Mouse (Mus musculus) heart, adult 18-20 months (tissue): ENCODE data around the gene Cpne5. TPM values are rescaled to one million over a fixed set of nuclear protein-coding genes. Genes with fewer than 3 reads are reported as not detected.
A peak's percentile ranks its signal among the peaks of the same experiment; 100 is the strongest.

Experiments
- DNase-seq, 2 experiments: peaks; one replicate each; pipeline ENCODE4 v3.0.0; 2021 to 2022; ENCODE audit warnings: mixed read lengths in 1 of 2
- total RNA-seq, 2 experiments: library from RNA; stranded (reverse); gene quantifications; 2 replicates each; pipeline ENCODE4 v1.2.3; 2021

The Cpne5 gene
- total RNA-seq, 2 experiments from 2014 or later: 3.9 to 5.0 TPM

DNA sequence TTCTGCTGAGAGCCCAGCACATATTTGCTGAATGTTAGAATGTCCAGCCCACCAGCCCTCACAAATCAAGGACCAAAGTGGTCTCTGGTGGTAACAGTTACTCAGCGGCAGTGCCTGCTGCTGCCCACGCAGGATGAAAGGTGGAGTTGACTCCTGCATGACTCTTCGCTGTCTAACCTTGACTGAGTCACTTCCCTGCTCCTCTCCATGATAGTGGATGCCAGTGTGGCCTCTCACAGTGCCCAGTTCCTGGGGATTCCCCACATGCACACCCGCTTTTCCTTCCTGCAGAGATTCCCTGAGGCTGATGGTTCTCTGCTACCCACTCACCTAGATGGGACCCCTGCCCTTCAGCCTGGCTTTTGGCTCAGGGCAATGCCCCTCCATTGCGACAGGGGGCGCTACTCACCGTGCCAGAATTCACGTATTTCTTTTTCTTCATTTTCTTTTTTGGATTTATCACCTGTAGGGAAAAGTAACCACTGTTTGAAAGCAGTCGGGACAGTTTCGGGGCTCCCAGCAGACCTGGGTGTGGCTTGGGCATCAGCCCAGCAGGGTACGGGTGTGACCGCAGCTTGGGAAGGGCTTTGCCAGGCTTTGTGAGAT is 68.9 kb downstream of the Cpne5 start:
- DNase-seq: no peak

DNA sequence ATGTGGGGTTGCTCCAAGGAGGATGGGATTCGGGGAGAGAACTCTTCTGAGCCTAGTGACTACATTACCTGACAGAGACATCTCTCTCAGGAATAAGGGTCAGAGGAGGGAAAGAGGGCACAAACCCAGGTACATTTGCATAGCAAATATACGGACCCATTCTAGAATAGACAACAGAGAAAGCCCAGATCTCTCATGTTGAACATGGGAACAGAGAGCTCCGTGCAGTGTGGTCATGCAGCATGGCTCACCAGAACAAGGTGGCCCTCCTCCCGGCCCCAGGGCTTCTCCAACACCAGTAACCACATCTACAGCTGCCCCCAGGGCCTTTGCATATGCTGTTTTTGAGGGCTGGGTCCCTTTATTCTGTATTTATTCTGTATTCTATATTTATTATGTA is 69.5 kb downstream of the Cpne5 start:
- no peak for DNase-seq

DNA sequence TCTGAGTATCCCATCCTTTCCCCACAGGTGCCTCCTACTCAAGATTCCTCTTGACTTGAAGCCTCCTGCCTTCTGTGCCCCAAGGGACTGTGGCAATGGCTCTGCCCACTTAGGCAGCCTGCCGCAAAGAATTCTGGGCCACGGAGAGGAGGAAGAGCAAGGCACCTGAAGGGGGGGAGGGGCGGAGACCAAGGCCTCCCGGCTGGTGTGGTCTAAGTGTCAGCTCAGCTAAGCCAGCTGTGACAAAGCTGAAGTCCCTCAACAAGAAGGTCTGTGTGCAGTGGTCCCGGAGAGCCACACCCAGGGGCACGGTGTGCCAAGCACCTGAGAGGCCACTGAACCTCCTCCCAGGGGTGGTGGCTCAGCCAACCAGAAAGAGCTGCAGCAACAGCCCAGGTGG is 70.6 kb downstream of the Cpne5 start:
- DNase-seq: peak in 1 of 2 experiments; percentile 29

DNA sequence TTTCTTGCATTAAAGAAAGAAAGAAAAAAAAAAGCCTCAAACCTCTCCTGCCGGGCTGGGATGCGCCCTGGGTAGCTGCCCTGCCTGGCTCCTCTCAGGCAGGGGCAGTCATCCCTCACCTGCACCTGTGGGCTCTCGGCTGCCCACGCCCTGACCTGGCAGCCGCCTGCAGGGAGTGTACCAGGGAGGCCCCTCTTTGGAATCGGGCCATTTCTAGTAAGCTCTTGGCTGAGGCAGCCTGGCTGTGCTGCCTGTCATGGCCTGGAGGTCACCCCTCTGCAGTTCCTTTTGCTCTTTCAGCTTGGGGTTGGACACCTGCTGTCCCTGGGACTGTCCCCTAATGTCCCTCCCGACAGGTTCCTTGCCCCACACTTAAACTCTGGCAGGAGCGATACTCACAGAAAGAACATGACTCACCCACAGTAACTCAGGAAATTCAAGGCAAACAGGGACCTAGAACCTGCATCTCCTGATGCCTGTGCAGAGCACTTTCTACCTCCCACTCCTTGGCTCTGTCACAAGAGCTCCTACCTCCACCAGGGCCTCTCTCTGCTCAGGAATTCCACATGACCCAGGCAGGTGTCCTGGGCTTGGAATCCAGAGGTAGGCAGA is 71.9 kb downstream of the Cpne5 start:
- no peak for DNase-seq

DNA sequence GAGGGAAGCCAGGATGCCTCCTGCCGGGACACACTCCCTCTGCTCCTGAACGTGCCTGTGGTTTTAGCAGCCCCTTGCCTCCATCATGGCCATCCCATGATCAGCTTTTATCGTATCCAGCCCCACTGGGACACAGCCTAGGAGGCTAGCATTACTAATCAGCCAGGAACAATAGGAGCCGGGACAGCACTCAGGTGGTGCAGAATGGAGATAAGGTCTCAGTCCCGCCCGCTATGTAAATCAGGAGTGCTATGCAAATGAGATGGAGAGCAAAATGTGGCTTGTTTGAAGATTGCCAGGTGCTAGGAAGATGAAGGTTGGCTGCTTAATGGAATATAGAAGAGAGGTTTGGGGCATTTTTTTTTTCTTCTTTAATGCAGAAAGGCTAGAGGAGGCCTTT is 72.5 kb downstream of the Cpne5 start:
- no peak for DNase-seq

DNA sequence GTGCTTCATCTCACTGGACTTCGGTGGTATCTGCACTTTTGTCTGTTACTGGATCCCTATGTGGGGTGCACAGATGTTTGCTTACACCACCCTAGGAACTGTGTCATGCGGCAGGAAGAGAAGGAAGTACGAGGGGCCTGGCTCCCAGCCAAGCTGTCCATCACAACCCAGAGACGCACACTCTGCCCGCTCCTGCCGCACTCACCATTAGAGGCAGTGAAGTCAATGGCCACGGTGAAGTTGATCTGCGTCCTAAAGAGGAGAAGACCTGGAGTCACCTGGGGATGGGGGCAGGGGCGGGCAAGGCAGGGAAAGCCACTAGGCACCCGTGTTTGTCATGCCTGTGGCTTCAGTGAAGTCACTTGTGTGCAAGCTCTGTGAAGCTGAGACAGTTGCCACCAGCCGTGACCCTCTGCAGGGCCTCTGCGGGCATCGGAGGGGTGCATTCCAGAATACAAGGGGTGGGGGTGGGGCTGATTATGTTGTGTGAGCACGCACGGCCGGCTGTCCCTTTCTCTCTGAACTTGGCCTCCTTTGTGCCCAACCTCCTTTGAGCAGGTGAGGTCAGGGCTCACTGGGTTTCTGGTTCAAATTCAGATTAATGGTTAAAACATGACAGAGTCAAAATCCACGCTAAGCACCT is 73.4 kb downstream of the Cpne5 start:
- peak; percentile 23 to 37 for DNase-seq

DNA sequence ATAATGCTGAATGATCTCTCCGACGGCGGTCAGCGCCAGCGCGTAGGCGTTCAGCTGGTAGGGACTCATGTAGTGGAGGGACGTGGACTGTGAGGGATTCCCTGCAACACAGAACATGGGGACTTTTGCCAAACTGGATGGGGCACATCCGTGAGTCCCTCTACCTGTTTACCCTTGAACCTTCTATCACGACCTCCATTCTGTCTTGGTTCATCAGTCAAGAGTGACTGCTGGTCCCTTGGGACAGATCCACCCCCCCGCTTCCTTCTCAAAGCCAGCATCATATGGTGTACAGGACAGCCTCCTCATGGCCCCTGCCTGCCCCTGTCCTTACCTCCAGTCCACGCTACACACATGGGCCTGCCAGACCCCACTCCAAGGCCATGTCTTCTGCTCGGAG is 75.6 kb downstream of the Cpne5 start:
- no peak for DNase-seq

DNA sequence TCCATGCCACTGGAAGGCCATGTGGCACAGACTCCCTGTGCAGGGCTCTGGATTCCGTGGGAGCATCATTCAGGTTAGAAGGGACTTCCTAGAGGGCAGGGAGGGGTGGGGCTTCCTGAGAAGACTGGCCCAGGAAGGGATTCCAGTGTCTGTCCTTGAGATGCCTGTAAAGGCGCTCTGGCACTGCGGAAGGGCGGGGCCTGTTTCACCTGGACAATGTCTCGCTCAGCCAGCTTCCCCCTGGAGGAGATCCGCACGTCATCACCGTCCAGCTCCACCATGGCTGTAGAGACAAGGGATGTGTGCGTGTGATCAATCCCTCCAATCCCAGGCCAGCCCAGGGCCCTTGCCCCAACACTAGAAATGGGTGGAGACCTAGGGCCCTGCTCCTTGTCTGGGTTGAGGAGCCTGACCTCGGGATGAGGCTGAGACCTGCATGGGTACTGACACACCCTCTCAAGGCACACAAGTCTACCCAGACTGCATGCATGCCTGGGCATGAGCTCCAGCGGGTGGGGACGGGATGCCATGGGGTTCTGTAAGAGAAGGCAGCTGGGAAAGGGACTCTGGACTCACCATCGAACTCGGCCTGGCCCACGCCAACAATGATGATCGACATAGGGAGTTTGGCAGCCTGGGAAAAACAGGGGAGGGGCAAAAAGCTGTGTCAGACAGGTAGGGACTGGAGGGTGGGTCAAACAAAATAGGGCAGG is 78.1 kb downstream of the Cpne5 start:
- DNase-seq: no peak

DNA sequence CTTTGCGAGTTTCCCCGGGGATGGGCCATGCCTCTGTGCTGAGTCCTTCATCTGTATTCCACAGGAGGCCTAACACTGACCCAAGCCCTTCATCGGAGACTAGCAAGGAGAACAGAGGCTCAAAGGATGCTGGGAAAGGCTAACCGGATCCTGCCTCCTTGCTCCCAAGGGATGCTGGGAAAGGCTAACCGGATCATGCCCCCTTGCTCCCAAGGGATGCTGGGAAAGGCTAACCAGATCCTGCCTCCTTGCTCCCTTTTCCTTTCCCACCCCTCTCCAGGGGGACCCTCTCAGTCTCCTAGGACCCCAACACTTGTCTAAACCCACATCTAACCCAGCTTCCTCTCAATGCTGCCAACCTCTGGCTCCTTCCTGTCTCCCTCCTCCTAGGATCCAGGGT is 78.6 kb downstream of the Cpne5 start:
- no peak for DNase-seq

DNA sequence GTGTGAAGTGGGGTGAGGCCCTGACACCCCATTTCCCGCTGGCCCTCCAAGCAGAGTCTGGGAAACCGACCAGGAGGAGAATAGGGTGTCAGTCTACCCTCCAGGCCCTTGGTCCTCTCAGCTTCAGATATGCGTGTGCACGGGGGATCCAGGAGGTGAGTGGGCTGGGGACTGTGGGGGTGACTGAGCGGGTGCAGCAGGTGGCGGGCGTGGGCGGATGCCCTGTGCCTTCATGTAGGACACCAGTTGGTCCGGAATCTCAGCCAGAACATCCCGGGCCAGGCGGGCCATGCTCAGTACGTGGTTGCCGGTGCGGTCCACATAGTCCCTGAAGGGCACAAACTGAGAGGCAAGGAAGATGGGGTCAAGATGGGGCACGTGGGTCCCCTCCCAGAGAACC is 79.1 kb downstream of the Cpne5 start:
- no peak for DNase-seq

DNA sequence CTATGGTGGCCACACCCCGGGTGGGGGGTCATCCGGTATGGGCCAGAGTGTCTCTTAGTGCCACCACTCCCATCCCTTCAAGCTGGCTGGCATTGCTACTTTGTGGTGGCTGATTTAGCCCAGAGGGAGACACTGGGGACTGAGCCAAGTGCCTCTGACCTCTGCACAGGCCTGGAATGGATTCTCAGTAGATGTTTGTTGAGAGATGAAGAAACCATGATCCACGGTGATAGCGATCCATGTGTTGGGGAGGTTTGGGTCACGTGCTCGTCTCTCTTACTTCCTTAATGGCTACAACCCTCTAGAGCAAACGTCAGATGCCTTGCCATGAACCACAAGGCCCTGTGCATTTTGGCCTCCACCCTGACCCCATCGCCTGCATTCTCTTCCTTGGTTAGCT is 81.1 kb downstream of the Cpne5 start:
- DNase-seq: no peak

DNA sequence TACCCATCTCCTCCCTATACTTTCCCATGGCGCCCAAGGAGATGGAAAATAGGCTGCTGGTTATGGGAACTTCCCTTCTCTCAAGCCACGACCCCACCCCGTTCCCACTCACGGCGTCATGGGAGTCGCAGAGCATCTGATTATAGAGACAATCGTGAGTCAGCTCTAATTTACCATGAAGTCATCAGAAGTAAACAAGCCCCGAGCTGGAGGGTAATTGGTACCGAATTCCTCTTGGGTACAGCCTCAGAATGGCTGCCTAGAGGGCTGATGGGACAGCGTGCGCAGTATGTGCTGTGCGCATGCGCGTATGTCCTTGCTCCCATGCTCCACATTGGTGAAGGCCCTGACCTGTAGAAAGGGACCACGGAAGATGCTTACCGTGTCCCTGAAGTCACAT is 81.6 kb downstream of the Cpne5 start:
- DNase-seq: no peak

DNA sequence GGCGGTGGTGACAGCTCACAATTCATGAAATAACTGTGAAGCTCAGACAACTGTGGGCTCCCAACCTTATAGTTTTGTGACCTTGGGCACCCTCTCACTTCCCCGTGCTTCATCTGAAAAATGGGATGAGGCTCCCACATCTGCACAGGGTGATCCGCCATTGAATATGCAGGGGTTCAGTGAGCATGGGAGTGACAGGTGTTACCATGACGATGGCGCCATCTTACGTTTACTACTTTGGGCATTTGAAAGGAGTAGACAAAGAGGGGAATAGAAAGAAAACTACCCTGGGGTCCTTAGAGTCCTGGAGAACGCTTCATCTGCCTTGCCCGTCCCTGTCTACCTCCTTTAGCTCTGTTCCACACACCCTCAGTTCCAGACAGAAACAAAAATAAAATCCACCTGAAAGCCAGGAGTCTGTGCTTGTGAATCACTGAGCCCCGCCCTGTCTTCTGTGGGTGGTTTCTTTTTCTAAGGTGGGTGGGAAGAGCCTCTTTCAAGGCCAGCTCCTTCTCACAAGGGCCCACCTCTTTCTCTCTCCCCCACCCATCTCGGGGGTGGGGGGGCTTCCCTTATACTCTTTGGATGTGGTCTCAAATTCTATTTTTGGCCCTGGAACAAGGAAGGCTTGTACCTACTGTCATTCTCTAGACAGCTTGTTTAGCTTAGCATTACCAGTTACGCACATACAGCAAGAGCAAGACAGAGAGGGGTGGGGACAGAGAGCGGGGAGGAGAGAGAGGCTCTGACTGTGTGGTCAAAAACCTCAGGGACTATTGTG is 82.4 kb downstream of the Cpne5 start:
- no peak for DNase-seq

DNA sequence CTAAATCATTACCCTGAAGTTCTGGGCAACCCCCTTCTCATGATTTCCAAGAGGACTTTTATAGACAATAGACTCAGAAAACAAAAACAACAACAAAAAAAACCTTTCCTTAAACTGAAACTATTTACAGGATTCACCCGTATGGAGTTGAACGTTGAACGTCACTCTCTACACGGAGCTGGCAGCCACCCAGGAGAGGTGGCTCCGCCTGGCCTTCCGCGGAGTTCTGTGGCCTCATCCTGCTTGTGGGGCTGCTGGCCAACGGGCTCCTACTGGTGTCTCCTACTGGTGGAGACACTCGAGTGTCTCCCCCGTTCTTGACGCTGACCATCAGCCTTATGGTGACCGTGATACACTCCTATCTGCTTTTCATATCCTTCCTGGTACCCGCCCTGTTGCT is 83.7 kb downstream of the Cpne5 start:
- DNase-seq: no peak

DNA sequence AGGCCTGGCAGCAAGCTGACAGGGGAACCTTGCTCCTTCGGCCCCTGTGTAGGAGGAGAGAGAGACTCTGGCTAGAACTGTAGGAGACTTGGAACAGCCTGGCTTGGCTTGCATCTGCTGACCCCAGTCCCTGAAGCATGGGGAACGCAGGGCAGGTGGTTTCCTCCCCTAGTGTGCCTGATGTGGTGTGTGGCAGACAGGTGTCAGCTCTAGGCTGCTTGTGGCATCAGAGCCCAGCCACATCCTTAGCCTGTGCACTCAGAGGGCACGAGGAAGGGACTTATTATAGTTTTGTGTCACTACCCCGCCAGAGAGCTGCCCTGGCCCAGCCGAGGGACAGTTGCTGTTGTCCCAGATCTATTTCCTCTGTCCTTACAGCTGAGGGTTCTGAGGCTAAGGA is 85.4 kb downstream of the Cpne5 start:
- DNase-seq: no peak

DNA sequence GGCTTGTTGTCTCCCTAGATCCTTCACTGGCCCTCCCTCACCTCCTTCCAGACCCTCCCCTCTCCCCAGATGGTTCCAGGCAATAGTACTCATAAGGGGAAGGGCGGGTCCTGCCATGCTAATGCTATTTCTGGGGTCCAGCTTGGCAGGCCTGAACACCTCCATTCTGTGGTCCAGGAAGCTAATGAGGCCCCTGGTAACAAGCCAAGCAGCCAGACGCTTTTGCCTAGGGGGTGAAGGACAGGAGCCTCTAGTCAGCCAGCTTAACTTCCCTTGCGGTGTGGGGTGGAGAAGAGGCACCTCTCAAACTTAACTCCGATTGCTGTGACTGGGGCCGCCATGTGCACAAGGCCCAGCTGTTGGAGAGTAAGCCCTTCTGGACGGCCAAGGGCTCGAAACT is 88.2 kb downstream of the Cpne5 start:
- no peak for DNase-seq

DNA sequence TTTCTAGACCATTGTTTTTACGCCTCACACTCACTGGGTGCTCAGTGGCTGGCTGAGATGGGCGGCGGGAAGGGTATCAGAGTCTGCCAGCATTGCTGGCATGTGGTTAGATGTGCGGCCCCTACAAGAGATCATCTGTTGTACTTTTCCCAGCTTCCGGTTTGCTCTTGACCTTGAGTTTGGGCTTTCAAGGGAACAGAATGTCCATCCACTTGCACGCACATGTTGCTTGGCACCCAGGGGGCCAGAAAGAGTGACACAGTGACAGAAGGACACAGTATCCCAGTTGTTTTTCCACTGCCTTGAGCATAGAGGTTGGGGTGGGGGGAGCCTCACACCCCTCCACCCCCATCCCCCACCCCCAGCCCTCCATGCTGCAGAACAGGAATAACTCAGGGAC is 90.2 kb downstream of the Cpne5 start:
- DNase-seq: no peak

DNA sequence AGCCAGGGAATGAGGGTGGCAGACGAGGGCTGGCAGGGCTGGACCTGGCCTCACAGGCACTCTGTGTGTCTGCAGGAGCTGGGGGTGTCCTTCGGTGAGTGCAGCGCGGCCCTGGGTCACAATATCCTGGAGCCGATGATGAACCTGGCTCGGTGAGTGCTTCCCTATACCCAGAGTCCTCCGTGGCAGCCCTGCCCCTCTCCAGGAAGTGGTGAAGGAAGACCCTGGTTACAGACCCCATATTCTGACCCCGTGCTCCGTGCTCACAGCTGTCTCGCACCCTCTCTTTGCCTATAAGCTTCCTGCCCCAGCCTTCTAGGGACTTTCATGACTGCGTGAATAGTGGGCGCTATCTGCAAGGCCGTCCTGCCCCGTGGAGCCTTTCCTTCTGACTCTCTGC is 90.7 kb downstream of the Cpne5 start:
- no peak for DNase-seq

DNA sequence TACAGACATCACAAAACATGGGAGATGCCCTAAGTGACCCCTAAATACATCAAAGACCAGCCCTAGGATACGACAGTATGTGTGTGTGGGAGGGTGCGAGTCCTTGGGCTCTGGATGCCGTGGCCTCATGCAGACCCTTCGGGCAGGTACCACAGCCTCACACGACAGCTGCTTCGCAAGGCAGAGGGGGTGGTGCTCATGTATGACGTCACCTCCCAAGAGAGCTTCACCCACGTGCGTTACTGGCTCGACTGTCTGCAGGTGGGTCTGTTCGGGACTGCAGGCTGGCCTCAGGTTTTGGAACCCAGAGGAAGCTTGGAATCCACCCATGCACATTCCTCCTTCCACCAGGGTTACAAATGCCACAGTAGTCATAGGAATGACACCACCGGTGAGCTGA is 92.9 kb downstream of the Cpne5 start:
- no peak for DNase-seq

DNA sequence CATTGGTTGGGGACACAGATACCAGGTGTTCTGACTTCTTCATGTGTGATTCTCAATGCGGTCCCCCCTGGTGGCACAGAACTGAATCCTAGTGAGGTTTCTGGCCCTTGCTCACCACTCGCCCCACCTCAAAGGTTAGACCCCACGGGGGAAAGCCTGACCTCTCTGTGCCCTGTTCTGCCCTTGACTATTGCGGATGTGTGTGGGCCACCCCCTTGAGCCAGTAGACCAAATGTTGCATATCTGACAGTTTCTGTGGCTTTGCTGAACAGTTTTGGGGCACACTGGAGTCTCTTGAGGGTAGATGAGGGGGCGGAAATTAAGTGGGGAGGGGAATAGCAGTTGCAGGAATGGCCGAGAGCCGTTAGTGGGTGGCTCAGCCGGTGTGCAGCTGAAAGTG is 94.7 kb downstream of the Cpne5 start:
- no peak for DNase-seq

DNA sequence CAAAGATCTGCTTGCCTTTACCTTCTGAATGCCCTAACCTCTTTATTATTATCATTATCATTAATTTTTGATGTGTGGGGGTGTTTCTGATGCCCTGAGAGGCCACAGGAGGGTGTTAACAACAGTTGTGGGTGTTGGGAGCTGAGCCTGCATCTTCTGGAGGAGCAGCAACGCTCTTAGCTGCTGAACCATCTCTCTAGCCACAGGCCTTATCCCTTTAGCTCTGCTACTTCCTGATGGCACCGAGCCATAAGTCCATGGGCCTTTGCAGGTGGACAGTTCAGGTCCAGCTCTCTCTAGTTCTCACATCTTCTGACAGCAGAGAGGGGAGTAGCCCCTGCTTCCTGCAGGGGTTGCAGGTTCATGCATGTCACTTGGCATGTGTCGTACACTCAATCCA is 96.4 kb downstream of the Cpne5 start:
- no peak for DNase-seq

DNA sequence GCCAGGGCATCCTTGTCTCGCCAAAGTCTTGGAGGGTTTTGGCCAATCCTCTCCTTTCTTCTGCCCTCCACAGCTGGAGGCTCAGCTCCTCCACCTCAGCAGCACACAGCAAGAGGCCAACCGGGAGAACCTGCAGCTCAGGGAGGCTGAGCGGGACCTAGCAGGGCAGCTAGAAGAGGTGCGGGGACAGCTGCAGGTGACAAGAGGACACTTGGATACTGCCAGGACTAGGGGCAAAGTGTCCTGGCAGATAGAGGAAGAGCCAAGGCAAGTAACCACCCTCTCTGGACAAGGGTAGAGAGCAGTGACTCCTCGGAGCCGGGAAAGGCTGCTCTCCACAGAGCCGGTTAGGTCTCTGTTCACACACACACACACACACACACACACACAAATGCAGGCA is 100.1 kb downstream of the Cpne5 start:
- DNase-seq: no peak

DNA sequence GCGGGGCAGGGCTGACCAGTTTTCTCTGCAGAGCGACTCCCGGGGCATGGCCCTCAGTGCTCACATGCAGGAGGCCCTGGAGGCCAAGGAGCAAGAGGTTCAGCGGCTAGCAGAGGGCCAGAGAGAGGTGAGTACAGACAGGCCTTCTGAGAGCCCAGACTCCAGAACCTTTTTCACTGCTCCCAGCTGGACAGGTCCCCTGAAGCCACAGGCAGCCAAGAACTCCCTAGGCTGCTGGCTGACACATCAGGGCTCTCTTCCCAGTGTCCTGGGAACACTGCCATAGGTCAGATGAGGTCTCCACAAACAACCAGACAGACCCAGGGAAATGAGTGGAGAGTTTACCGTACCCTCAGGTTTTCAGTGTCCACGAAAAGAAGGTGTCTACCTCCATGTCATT is 101.7 kb downstream of the Cpne5 start:
- peak; percentile 91 for DNase-seq
